Mouse (Mus musculus) lung, postnatal 14 days (tissue): ENCODE measurements around the gene Dnajb7.

ENCODE experiments used
- DNase-seq: peaks from one replicate; pipeline ENCODE4 v3.0.0; 2021

Gene Dnajb7

GRCm38 (mm10) chr15:81408199-81408598 is at the start of gene Dnajb7:
Gene Dnajb7 (minus strand): TSS chr15:81408299.
- DNase-seq: no peak

GRCm38 (mm10) chr15:81448463-81448862 is 40.4 kb upstream of the Dnajb7 start:
- DNase-seq: peak; percentile 82

- DNase-seq: no peak
These were observed 31.1 kb upstream of the Dnajb7 start for GRCm38 (mm10) chr15:81439236-81439635.

- DNase-seq: no peak
These were observed 30.2 kb upstream of the Dnajb7 start for GRCm38 (mm10) chr15:81438345-81438744.

GRCm38 (mm10) chr15:81431195-81431594 is 23.1 kb upstream of the Dnajb7 start:
- no peak for DNase-seq

- no peak for DNase-seq
These were observed 19.8 kb upstream of the Dnajb7 start for GRCm38 (mm10) chr15:81427947-81428346.

- DNase-seq: no peak
These were observed 17.2 kb upstream of the Dnajb7 start for GRCm38 (mm10) chr15:81425311-81425710.

GRCm38 (mm10) chr15:81422156-81422681 is 14.1 kb upstream of the Dnajb7 start:
- DNase-seq: no peak

GRCm38 (mm10) chr15:81421454-81421853 is 13.4 kb upstream of the Dnajb7 start:
- DNase-seq: no peak

GRCm38 (mm10) chr15:81418065-81418464 is 10.0 kb upstream of the Dnajb7 start:
- no peak for DNase-seq

GRCm38 (mm10) chr15:81416763-81417310 is 8.7 kb upstream of the Dnajb7 start:
- peak; percentile 60 for DNase-seq

GRCm38 (mm10) chr15:81405008-81405407 is 3.1 kb downstream of the Dnajb7 start:
- DNase-seq: no peak

GRCm38 (mm10) chr15:81399638-81400315 is 8.3 kb downstream of the Dnajb7 start, which contains the start of the genes St13 and Xpnpep3:
Gene St13 (minus strand): TSS chr15:81400077.
Gene Xpnpep3 (plus strand): TSS chr15:81400138.
- DNase-seq: peak; percentile 99

- DNase-seq: no peak
These were observed 8.8 kb downstream of the Dnajb7 start for GRCm38 (mm10) chr15:81399297-81399637.

GRCm38 (mm10) chr15:81398189-81398588 is 9.9 kb downstream of the Dnajb7 start:
- no peak for DNase-seq

- DNase-seq: no peak
These were observed 13.7 kb downstream of the Dnajb7 start for GRCm38 (mm10) chr15:81394211-81394915.

- peak; percentile 15 for DNase-seq
These were observed 15.1 kb downstream of the Dnajb7 start for GRCm38 (mm10) chr15:81392997-81393396.

GRCm38 (mm10) chr15:81386327-81386726 is 21.8 kb downstream of the Dnajb7 start:
- no peak for DNase-seq

- no peak for DNase-seq
These were observed 29.3 kb downstream of the Dnajb7 start for GRCm38 (mm10) chr15:81378845-81379244.

- no peak for DNase-seq
These were observed 33.5 kb downstream of the Dnajb7 start for GRCm38 (mm10) chr15:81374621-81375020.

- DNase-seq: no peak
These were observed 37.7 kb downstream of the Dnajb7 start for GRCm38 (mm10) chr15:81370356-81370755.

- no peak for DNase-seq
These were observed 39.5 kb downstream of the Dnajb7 start for GRCm38 (mm10) chr15:81368601-81369000.

GRCm38 (mm10) chr15:81366241-81366640 is 41.9 kb downstream of the Dnajb7 start:
- no peak for DNase-seq

- no peak for DNase-seq
These were observed 42.9 kb downstream of the Dnajb7 start for GRCm38 (mm10) chr15:81365246-81365645.
